In the genomic region with DNA sequence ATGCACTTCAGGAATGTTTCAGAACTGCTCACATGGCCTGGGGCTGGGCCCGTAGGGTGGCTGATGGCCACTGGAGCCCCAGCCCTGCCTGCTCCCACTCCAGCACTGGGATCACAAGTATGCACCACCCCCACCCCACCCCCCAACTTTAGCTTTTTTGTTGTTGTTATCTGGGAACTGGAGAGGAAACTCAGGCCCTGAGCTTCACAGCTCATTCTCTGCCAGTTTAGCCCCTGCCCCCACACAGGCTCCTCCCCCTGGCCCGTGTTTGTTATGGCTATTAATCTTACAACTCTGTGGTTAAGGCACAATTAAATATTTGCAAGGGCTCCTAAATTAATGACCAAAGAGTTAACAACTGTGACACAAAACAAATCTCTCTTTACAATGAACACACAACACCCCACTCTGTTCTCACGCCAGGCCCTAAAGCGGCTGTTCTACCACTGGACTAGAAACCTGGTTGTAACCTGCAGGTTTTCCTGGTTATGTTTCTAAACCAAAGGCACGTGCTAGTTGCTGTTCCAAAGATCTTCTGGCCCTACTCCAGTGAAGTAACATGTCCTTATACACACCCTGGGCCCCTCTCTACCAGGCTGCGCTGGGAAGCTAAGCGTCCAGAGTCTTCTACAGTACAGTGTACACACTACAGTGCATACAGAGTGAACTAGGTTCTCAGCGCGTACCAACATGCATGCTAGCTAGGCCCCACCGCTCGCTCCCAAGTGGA, we compare ENCODE assay signal across 9 mouse cellular contexts. TPM values are rescaled to one million over a fixed set of nuclear protein-coding genes. Genes with fewer than 3 reads are reported as not detected.
DNase-seq lines count a peak whose midpoint lies in the region; ATAC-seq and TF ChIP-seq lines count a peak whose summit lies in the region.
"Had no signal": no experiment of that assay in that cellular context is flagged by ENCODE, and none has a peak within 500 bp of the region (broad histone marks: within the 10 kb centered on the region; RNA-seq: fewer than 3 reads in every experiment).

No protein-coding gene starts in this region.

- H3K36me3 ChIP-seq in megakaryocyte, embryonic 14.5 days (replicated peaks; ENCODE audit: low read length), result peaks cover 56% of the 10 kb centered on the region
- H3K36me3 ChIP-seq in hindbrain, embryonic 12.5 days, result peaks cover 8% of the 10 kb centered on the region; the same call in 1 of the 2 replicates
- peaks cover 26% of the 10 kb centered on the region for H3K36me3 ChIP-seq in limb, embryonic 12.5 days
- H3K36me3 ChIP-seq in stomach, embryonic 14.5 days (ENCODE audit: control insufficient read depth, insufficient read depth, low read length), result no peaks in the 10 kb centered on the region; the same call in 1 of the 2 replicates

- no peak for TF ChIP-seq CTCF in layer of hippocampus, adult 2 months (conservative IDR thresholded peaks at IDR 0.05)

- ATAC-seq in megakaryocyte, adult 5-6 weeks (ENCODE audit: poor library complexity, severe bottlenecking), result no peak
- no peak for ATAC-seq in hindbrain, embryonic 12.5 days (ENCODE audit: low FRiP score)
- ATAC-seq in limb, embryonic 12.5 days (ENCODE audit: insufficient number of reproducible peaks, insufficient read depth, low FRiP score, low TSS enrichment, low read depth), result no peak
- no peak for ATAC-seq in stomach, embryonic 14.5 days (ENCODE audit: insufficient number of reproducible peaks, insufficient read depth, low FRiP score, low read depth)
- no peak for ATAC-seq in granulocyte monocyte progenitor cell, adult 5-6 weeks (replicated peaks; ENCODE audit: poor library complexity, severe bottlenecking)

- H3K4me1 ChIP-seq in megakaryocyte, embryonic 14.5 days, result peaks cover 75% of the 10 kb centered on the region
- H3K4me1 ChIP-seq in hindbrain, embryonic 12.5 days, result peaks cover 43% of the 10 kb centered on the region
- peaks cover 40% of the 10 kb centered on the region for H3K4me1 ChIP-seq in limb, embryonic 12.5 days (replicated peaks)
- H3K4me1 ChIP-seq in stomach, embryonic 14.5 days (ENCODE audit: control insufficient read depth, insufficient read depth, low read length), result peaks cover 38% of the 10 kb centered on the region

- H3K27ac ChIP-seq in hindbrain, embryonic 12.5 days, result no peak overlapping the region
- H3K27ac ChIP-seq in limb, embryonic 12.5 days, result 0 out of 2 replicates have a peak overlapping the region, but pooled peaks have one; percentile 24
- peak overlapping the region; percentile 40; the same call in 1 of the 2 replicates for H3K27ac ChIP-seq in stomach, embryonic 14.5 days (ENCODE audit: low read length)
- H3K27ac ChIP-seq in layer of hippocampus, adult 2 months, result no peak overlapping the region

- H3K9ac ChIP-seq in hindbrain, embryonic 12.5 days, result no peak overlapping the region
- H3K9ac ChIP-seq in limb, embryonic 12.5 days (replicated peaks), result no peak overlapping the region
- no peak overlapping the region for H3K9ac ChIP-seq in stomach, embryonic 14.5 days (replicated peaks; ENCODE audit: low read depth, low read length)

- 77% methylated on average over 11 of the region's 11 CpGs for WGBS in hindbrain, embryonic 12.5 days
- WGBS in limb, embryonic 12.5 days, result 68% methylated on average over 11 of the region's 11 CpGs
- WGBS in stomach, embryonic 14.5 days, result 50% methylated on average over 11 of the region's 11 CpGs

- H3K4me3 ChIP-seq in megakaryocyte, embryonic 14.5 days (replicated peaks), result peak overlapping the region; percentile 94
- no peak overlapping the region for H3K4me3 ChIP-seq in hindbrain, embryonic 12.5 days
- no peak overlapping the region for H3K4me3 ChIP-seq in limb, embryonic 12.5 days (replicated peaks)
- no peak overlapping the region for H3K4me3 ChIP-seq in stomach, embryonic 14.5 days (ENCODE audit: low read depth, low read length)
- no peak overlapping the region; the same call in 1 of the 2 replicates for H3K4me3 ChIP-seq in layer of hippocampus, adult 2 months

- no peaks in the 10 kb centered on the region for H3K9me3 ChIP-seq in megakaryocyte, embryonic 14.5 days
- no peaks in the 10 kb centered on the region for H3K9me3 ChIP-seq in hindbrain, embryonic 12.5 days (replicated peaks)
- no peaks in the 10 kb centered on the region for H3K9me3 ChIP-seq in limb, embryonic 12.5 days
- no peaks in the 10 kb centered on the region for H3K9me3 ChIP-seq in stomach, embryonic 14.5 days (ENCODE audit: control insufficient read depth, low read depth, low read length)

- H3K4me2 ChIP-seq in hindbrain, embryonic 12.5 days (replicated peaks), result peak overlapping the region; percentile 0; the same call in 1 of the 2 replicates
- peak overlapping the region; percentile 71 for H3K4me2 ChIP-seq in limb, embryonic 12.5 days
- peak overlapping the region; percentile 70 for H3K4me2 ChIP-seq in stomach, embryonic 14.5 days (replicated peaks; ENCODE audit: low read depth, low read length)

- no peak for DNase-seq in layer of hippocampus, adult 2 months (ENCODE audit: low spot score in 2 of 2)
- DNase-seq in right cerebral cortex, postnatal 36 days (ENCODE audit: low spot score in 2 of 2), result no peak

- H3K27me3 ChIP-seq in megakaryocyte, embryonic 14.5 days (replicated peaks), result no peaks in the 10 kb centered on the region
- H3K27me3 ChIP-seq in hindbrain, embryonic 12.5 days, result no peaks in the 10 kb centered on the region
- H3K27me3 ChIP-seq in limb, embryonic 12.5 days, result no peaks in the 10 kb centered on the region
- no peaks in the 10 kb centered on the region for H3K27me3 ChIP-seq in stomach, embryonic 14.5 days (ENCODE audit: control insufficient read depth, insufficient read depth, low read length)

RNA-seq across cellular contexts. Expression of a gene that starts 2.7 kb away (rescaled TPM):
- polyA plus RNA-seq in megakaryocyte, embryonic 14.5 days (2012; ENCODE audit: insufficient read depth, low replicate concordance), result 58.1 and 113 TPM in 2 replicates
- 39.7 and 41.7 TPM in 2 replicates for total RNA-seq in megakaryocyte, adult 5-6 weeks (2015)
- 19.2 and 21.3 TPM in 2 replicates for total RNA-seq in megakaryocyte, adult 5-6 weeks (2017)
- polyA plus RNA-seq in hindbrain, embryonic 12.5 days (2016; fragmentation: Nextera tagmentation; extraction: Ambion mirVana), result 124 and 130 TPM in 2 replicates
- polyA plus RNA-seq in limb, embryonic 12.5 days (2016; fragmentation: Nextera tagmentation; extraction: Ambion mirVana), result 97.7 and 98.3 TPM in 2 replicates
- 120 and 121 TPM in 2 replicates for polyA plus RNA-seq in stomach, embryonic 14.5 days (2014; fragmentation: Nextera tagmentation; extraction: Ambion mirVana)
- total RNA-seq in layer of hippocampus, adult 2 months (2021), result 100 to 1,000 TPM; 138 to 142 TPM
- total RNA-seq in granulocyte monocyte progenitor cell, adult 5-6 weeks (2014; fragmentation: Nextera tagmentation), result 47.4 and 55.1 TPM in 2 replicates
- 23.4 and 25.8 TPM in 2 replicates for total RNA-seq in granulocyte monocyte progenitor cell, adult 5-6 weeks (2017)

RNA-seq across cellular contexts. Expression of a gene that starts 15.1 kb away (rescaled TPM):
- 8.0 and 26.4 TPM in 2 replicates for polyA plus RNA-seq in megakaryocyte, embryonic 14.5 days (2012; ENCODE audit: insufficient read depth, low replicate concordance)
- not detected in 2 replicates for total RNA-seq in megakaryocyte, adult 5-6 weeks (2015)
- not detected in 2 replicates for total RNA-seq in megakaryocyte, adult 5-6 weeks (2017)
- polyA plus RNA-seq in hindbrain, embryonic 12.5 days (2016; fragmentation: Nextera tagmentation; extraction: Ambion mirVana), result not detected in 2 replicates
- not detected in 2 replicates for polyA plus RNA-seq in limb, embryonic 12.5 days (2016; fragmentation: Nextera tagmentation; extraction: Ambion mirVana)
- not detected in 2 replicates for polyA plus RNA-seq in stomach, embryonic 14.5 days (2014; fragmentation: Nextera tagmentation; extraction: Ambion mirVana)
- not detected for total RNA-seq in layer of hippocampus, adult 2 months (2021)
- not detected in 2 replicates for total RNA-seq in granulocyte monocyte progenitor cell, adult 5-6 weeks (2014; fragmentation: Nextera tagmentation)
- total RNA-seq in granulocyte monocyte progenitor cell, adult 5-6 weeks (2017), result not detected in 2 replicates
- polyA plus RNA-seq: gonadal fat pad, adult 2 months had no signal

RNA-seq across cellular contexts. Expression of a gene that starts 20.4 kb away (rescaled TPM):
- polyA plus RNA-seq in megakaryocyte, embryonic 14.5 days (2012; ENCODE audit: insufficient read depth, low replicate concordance), result not detected in 2 replicates
- not detected in 2 replicates for total RNA-seq in megakaryocyte, adult 5-6 weeks (2015)
- total RNA-seq in megakaryocyte, adult 5-6 weeks (2017), result 0.04 TPM in 1 of 2 replicates, not detected in the other
- polyA plus RNA-seq in hindbrain, embryonic 12.5 days (2016; fragmentation: Nextera tagmentation; extraction: Ambion mirVana), result 0.10 TPM in 1 of 2 replicates, not detected in the other
- 0.24 and 0.46 TPM in 2 replicates for polyA plus RNA-seq in limb, embryonic 12.5 days (2016; fragmentation: Nextera tagmentation; extraction: Ambion mirVana)
- polyA plus RNA-seq in stomach, embryonic 14.5 days (2014; fragmentation: Nextera tagmentation; extraction: Ambion mirVana), result not detected in 2 replicates
- under 1 TPM; 0.31 to 0.86 TPM for total RNA-seq in layer of hippocampus, adult 2 months (2021)
- not detected in 2 replicates for total RNA-seq in granulocyte monocyte progenitor cell, adult 5-6 weeks (2014; fragmentation: Nextera tagmentation)
- not detected in 2 replicates for total RNA-seq in granulocyte monocyte progenitor cell, adult 5-6 weeks (2017)

RNA-seq across cellular contexts. Expression of a gene that starts 35.4 kb away (rescaled TPM):
- 0.04 TPM in 1 of 2 replicates, not detected in the other for polyA plus RNA-seq in megakaryocyte, embryonic 14.5 days (2012; ENCODE audit: insufficient read depth, low replicate concordance)
- total RNA-seq in megakaryocyte, adult 5-6 weeks (2015), result not detected in 2 replicates
- not detected in 2 replicates for total RNA-seq in megakaryocyte, adult 5-6 weeks (2017)
- polyA plus RNA-seq in hindbrain, embryonic 12.5 days (2016; fragmentation: Nextera tagmentation; extraction: Ambion mirVana), result not detected in 2 replicates
- polyA plus RNA-seq in limb, embryonic 12.5 days (2016; fragmentation: Nextera tagmentation; extraction: Ambion mirVana), result not detected in 2 replicates
- not detected in 2 replicates for polyA plus RNA-seq in stomach, embryonic 14.5 days (2014; fragmentation: Nextera tagmentation; extraction: Ambion mirVana)
- not detected for total RNA-seq in layer of hippocampus, adult 2 months (2021)
- not detected in 2 replicates for total RNA-seq in granulocyte monocyte progenitor cell, adult 5-6 weeks (2014; fragmentation: Nextera tagmentation)
- total RNA-seq in granulocyte monocyte progenitor cell, adult 5-6 weeks (2017), result not detected in 2 replicates

RNA-seq across cellular contexts. Expression of a gene that starts 54.9 kb away (rescaled TPM):
- polyA plus RNA-seq in megakaryocyte, embryonic 14.5 days (2012; ENCODE audit: insufficient read depth, low replicate concordance), result not detected in 2 replicates
- total RNA-seq in megakaryocyte, adult 5-6 weeks (2015), result not detected in 2 replicates
- not detected in 2 replicates for total RNA-seq in megakaryocyte, adult 5-6 weeks (2017)
- polyA plus RNA-seq in hindbrain, embryonic 12.5 days (2016; fragmentation: Nextera tagmentation; extraction: Ambion mirVana), result not detected in 2 replicates
- not detected in 2 replicates for polyA plus RNA-seq in limb, embryonic 12.5 days (2016; fragmentation: Nextera tagmentation; extraction: Ambion mirVana)
- polyA plus RNA-seq in stomach, embryonic 14.5 days (2014; fragmentation: Nextera tagmentation; extraction: Ambion mirVana), result not detected in 2 replicates
- total RNA-seq in layer of hippocampus, adult 2 months (2021), result under 1 TPM in 1 of 2 experiments, not detected in 1; 0.12 TPM
- not detected in 2 replicates for total RNA-seq in granulocyte monocyte progenitor cell, adult 5-6 weeks (2014; fragmentation: Nextera tagmentation)
- not detected in 2 replicates for total RNA-seq in granulocyte monocyte progenitor cell, adult 5-6 weeks (2017)

Comparison
In these comparisons a context has a peak if more than half of its experiments do, and no peak if none do; other contexts are left out.
1. H3K27ac ChIP-seq: peak in limb, embryonic 12.5 days (single experiment) and stomach, embryonic 14.5 days (single experiment); none in hindbrain, embryonic 12.5 days (single experiment) and layer of hippocampus, adult 2 months (single experiment).
2. H3K4me2 ChIP-seq: peak in every context shown above with its lines; median percentile 71 in limb, embryonic 12.5 days; 70 in stomach, embryonic 14.5 days; 0 in hindbrain, embryonic 12.5 days.